Mouse (Mus musculus): ENCODE results near the gene Fam204a.

DNA sequence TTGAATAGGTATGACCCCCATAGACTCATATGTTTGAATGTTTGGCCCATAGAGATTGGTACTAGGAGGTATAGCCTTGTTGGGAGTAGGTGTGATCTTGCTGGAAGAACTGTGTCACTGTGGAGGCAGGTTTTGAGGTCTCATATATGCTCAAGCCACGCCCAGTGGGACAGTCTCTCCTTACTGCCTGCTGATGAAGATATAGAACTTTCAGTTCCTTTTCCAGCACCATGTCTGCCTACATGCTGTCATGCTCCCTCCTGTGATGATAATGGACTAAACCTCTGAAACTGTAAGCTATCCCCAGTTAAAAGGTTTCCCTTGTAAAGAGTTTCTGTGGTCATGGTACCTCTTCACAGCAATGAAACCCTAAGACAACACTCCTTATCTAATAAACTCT lies 44.3 kb downstream of the Fam204a start:
- TF ChIP-seq CTCF (IDR thresholded peaks at IDR 0.05; ENCODE audit: borderline replicate concordance, extremely low read depth, insufficient read depth, insufficient read length), result no peak
- TF ChIP-seq POLR2A (IDR thresholded peaks at IDR 0.05; ENCODE audit: borderline replicate concordance, extremely low read depth, insufficient read depth, insufficient read length, poor library complexity, severe bottlenecking), result no peak
